Mouse (Mus musculus) G1E-ER4 (cell line): ENCODE results near the gene Egfr. TPM values are rescaled to one million over a fixed set of nuclear protein-coding genes. Genes with fewer than 3 reads are reported as not detected.

Source experiments
- GATA1 ChIP-seq: IDR thresholded peaks from one replicate; pipeline ENCODE4 v1.8.0; 2012; ENCODE audit warnings: low read length, inconsistent platforms
- polyA plus RNA-seq: library from polyadenylated mRNA; stranded (reverse); fragments of >175 nt; gene quantifications from 2 replicates; pipeline ENCODE4 v1.2.3, GENCODE M21; 2012

Egfr gene
- polyA plus RNA-seq, 1 experiment: not detected

DNA sequence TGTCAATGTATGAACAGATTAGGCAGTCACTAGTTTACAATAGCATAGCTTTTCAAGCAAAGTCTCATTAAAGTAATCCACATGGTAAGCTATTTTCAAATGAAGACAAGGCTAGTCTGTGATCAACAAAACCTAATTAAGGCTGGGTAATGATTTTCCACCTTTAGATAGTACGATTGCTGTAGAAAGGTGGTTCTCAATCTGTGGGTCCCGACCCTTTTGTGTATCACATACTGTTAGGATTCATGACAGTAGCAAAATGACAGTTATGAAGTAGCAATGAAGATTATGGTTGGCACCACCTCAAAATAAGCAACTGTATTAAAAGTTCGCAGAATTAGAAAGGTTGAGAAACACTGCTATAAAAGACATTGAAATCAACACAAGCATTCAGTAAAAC lies 90.9 kb downstream of the Egfr start:
- no peak for TF ChIP-seq GATA1

DNA sequence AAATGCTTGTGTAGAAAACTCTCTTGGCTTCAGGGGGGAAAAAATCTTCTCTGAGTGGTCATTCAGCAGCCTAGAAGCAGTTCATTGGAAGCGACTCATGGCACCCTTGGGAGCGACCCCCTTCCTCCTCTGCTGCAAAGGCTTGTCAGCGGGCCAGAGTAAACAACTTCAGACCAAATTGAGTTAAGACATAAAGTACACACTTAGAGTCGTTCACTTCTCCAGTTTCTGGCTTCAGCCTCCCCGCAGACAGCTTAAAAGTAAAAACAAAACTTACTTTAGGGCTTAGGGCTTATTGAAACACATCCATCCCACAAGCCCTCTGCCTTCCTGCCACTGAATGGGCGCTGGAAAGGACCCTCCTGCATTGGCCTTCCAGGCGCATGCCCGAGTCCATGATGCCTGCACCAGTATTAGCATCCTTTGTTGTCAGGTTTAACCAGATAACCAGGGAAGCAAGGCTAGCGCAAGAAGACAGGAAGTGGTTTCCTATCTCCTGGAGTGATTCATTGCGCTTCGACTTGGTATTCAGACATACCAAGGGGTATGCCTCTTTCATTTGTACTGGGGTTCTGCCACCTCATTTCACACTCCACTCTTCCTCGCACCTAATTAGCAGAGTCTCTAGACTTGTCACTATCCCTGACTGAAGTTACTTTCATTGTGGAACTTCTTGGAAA lies 92.0 kb downstream of the Egfr start:
- TF ChIP-seq GATA1: no peak

DNA sequence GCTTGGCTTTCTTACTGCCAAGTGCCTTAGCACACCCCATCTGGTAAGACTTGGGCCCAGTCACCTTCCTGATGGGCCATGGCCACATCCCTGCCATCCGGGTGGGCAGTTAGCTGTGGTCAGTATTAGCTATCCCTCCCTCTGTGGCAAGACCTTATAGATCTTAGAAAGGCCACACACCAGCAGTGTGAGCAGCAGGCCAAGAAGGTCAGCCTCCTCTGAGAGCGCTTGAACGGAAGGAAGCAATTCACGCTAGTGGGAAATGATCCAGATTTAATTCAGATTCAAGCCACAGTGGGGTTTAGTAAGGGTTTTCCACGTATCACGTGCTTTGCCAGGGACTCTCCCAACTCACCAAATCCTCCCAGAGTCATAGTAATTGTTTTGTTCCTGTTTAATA lies 96.9 kb downstream of the Egfr start:
- TF ChIP-seq GATA1: no peak

DNA sequence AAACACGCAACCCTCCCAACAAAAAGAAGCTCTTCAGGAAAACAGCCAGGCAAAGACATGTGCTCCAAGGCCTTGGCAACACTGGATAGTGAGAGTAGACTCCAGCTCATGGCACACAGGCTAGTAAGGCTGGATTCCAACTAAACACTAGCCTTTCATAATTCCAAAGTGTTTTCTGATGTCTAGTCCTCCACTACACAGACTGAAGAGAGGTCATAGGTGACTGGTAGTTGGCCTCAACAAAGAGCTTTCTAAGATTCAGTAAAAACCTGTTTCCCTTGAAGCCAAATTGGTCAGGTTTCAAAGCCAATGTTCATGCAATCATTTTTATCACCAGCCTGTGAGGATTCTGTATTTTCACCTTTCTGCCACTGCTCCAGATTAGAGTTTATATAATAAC lies 99.4 kb downstream of the Egfr start:
- TF ChIP-seq GATA1: no peak

DNA sequence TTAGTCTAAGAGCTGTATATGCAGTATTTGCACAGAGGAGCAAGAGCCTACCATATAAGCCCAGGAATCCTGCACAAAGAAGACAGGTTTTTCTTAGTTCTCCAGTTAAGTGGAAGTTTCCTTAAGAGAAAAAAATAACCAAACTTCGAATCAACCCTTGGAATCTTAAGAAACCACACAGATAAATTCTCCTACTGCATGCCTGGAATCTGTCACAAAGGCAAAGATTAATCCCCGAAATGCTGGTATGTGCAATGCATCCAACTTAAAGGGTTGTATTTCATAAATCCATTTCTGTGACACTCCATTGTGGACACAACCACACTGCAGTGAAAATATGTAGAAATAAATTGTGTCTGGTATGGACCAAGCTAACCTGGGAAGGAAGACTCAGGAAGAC lies 102.1 kb downstream of the Egfr start:
- no peak for TF ChIP-seq GATA1

DNA sequence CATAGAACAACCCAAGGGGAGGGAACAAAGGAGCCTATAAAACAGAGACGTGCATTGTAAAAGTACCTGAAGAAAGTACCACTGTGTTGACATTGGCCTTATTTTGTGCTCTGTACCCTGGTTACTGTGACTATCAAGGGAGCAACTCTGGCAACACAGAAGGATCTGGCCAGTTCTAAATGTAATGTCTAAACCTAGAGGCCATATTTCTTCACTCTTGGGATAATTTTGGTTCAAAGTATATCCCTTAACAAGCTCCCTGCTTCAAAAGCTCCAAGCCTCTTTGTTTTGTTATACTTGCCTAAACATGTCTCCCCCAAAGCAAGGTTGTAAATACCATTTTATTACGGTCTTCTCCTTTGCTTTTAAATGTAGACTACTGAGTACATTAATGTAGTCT lies 105.3 kb downstream of the Egfr start:
- TF ChIP-seq GATA1: no peak

GRCm38 (mm10) chr11:16861037-16861436 lies 109.0 kb downstream of the Egfr start:
- TF ChIP-seq GATA1: no peak

DNA sequence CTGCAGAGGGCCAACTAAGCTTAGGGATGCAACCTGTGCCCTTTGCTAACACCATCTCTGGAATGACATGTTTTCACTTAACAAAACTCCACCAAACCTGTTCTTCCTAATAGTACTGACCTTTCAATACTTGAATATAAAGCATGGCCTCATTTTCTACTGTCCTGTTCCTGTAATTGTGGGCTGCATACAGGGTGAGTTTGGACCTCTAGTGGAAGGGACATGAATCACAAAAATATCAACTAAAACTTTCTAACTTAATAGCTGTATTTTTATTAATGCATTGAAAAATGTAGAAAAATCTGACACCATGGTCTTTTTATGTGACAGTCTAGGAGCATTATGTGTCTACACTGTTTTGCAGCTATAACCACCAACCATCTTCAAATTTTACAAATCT lies 111.5 kb downstream of the Egfr start:
- TF ChIP-seq GATA1: no peak

GRCm38 (mm10) chr11:16864980-16865561 lies 113.1 kb downstream of the Egfr start:
- TF ChIP-seq GATA1: no peak

- no peak for TF ChIP-seq GATA1
Measured at GRCm38 (mm10) chr11:16868051-16868450, 116.0 kb downstream of the Egfr start.

GRCm38 (mm10) chr11:16869506-16869905 lies 117.5 kb downstream of the Egfr start:
- TF ChIP-seq GATA1: no peak

DNA sequence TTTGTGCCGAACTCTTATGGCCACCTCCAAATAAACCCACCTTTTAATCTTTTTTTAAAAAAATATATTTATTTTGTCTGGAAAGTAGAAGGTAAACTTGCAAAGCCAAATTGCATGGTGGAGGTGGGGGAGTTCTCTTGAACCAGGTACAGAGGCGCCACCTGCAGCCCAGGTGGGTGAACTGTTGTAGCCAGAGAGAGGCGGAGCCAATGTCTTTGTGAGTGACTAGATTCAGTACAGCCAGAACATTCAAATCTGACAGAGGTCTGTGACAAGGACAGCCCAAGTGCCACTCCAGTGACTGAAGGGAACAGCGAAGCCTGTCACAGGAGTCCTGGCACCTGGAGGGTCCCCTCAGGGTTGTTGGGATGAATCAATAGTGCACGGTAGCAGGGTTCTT lies 119.1 kb downstream of the Egfr start:
- TF ChIP-seq GATA1: no peak

DNA sequence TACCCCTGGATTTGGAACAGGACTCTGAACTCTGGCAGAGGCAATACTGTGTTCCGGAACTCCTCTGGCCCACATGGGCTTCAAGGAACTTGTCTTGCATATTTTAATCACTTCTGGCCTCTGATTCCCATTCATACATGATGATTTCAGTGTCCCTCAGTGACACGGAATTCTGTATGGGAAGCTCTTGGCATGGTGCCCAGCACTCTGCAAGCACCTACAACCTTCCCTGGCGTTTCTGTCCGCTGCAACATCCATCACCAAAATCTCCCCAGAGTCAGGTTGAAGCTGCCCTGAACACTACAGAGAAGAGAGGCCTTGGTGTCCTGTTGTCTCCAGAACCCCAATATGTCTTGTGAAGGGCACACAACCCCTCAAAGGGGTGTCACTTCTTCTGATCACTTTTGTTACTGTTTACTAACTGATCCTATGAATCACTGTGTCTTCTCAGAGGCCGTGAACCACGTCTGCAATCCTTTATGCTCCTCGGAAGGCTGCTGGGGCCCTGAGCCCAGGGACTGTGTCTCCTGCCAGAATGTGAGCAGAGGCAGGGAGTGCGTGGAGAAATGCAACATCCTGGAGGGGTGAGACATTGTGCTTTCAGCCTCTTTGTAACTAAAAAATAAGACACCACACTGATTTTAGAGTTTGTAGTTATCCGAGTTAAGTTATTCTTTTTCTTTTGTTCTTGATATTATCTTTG lies 125.8 kb downstream of the Egfr start:
- TF ChIP-seq GATA1: no peak

DNA sequence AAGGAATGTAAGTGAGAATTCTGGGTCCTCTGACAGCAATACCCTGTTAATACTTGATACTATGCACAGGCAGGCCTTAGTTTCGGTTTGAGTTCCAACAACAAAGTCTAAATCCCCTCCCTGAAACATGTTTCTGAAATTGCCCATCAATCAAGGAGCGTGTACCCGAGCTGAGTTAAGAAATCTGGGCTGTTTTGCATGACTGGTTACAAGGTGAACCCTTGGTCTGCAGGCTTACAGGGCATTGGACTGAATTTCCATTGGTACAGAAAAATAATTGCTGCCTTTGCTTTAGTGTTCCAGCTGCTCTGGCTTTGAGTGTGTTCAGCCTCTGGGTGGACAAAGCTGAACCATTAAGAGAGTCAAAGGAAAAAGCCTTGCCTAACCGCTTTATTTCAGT lies 129.9 kb downstream of the Egfr start:
- TF ChIP-seq GATA1: no peak

- no peak for TF ChIP-seq GATA1
Measured at GRCm38 (mm10) chr11:16886152-16886551, 134.1 kb downstream of the Egfr start.

DNA sequence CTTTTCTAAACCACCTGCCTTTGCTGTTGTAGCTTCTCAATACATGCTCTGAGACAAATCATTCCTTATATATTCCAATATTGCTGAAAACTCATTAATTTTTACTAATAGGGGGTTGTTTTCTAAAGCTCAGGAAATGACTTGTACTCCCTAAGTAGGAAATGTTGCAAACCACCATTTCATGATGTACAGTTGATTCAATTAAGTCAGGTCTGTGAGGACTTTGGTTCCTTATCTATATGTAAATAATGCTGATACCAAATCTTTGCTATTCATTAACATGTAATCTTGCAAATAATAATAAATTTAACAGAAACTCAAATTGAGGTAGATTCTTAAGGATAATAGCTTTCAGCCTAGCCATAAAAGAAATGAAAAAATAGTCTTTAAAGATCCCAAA lies 136.1 kb downstream of the Egfr start:
- TF ChIP-seq GATA1: no peak
